Mouse (Mus musculus) heart, embryonic 14.5 days (tissue): Measurements from ENCODE around the gene 1700007K13Rik. TPM values are rescaled to one million over a fixed set of nuclear protein-coding genes. Genes with fewer than 3 reads are reported as not detected.

ENCODE experiments used
- ATAC-seq: fragments of 200-750 bp; cut with Nextera tagmentation; 2 replicates; pipeline ENCODE4 v1.8.0; 2017; ENCODE audit warnings: low read depth, moderate TSS enrichment; ENCODE audit not compliant: insufficient number of reproducible peaks, insufficient read depth, low FRiP score
- H3K27ac ChIP-seq, 2 experiments: fragments of 200-500 bp in 1 of 2; fragments of 300-500 bp in 1 of 2; sonication (generic) in 1 of 2; replicated peaks in 1 of 2; 2 replicates each; pipeline ENCODE4 v1.5.1; 2012 to 2014; ENCODE audit warnings: low read depth in 2 of 2, low read length in 2 of 2, control low read depth in 1 of 2, mild to moderate bottlenecking in 1 of 2, mixed read lengths in 1 of 2; ENCODE audit not compliant: control insufficient read depth in 1 of 2, insufficient read depth in 1 of 2
- H3K27me3 ChIP-seq: fragments of 300-500 bp; sonication (generic); 2 replicates; pipeline ENCODE4 v1.6.1; 2014; ENCODE audit warnings: mild to moderate bottlenecking, low read length, control low read depth; ENCODE audit not compliant: control insufficient read depth, insufficient read depth
- H3K36me3 ChIP-seq: fragments of 300-500 bp; sonication (generic); 2 replicates; pipeline ENCODE4 v1.6.1; 2014; ENCODE audit warnings: mild to moderate bottlenecking, control low read depth, low read length, mixed read lengths; ENCODE audit not compliant: control insufficient read depth, insufficient read depth
- H3K4me1 ChIP-seq, 2 experiments: fragments of 200-500 bp in 1 of 2; fragments of 300-500 bp in 1 of 2; sonication (generic) in 1 of 2; 2 replicates each; pipeline ENCODE4 v1.6.1; 2012 to 2014; ENCODE audit warnings: low read length in 2 of 2, control low read depth in 1 of 2, mixed read lengths in 1 of 2; ENCODE audit not compliant: control insufficient read depth in 2 of 2, insufficient read depth in 2 of 2
- H3K4me2 ChIP-seq: fragments of 300-500 bp; sonication (generic); 2 replicates; pipeline ENCODE4 v1.6.1; 2014; ENCODE audit warnings: mild to moderate bottlenecking, low read length
- H3K4me3 ChIP-seq, 2 experiments: fragments of 200-500 bp in 1 of 2; fragments of 300-500 bp in 1 of 2; sonication (generic) in 1 of 2; 2 replicates each; pipeline ENCODE4 v1.5.1; 2012 to 2014; ENCODE audit warnings: low read length in 2 of 2, mild to moderate bottlenecking in 2 of 2, control low read depth in 1 of 2, low read depth in 1 of 2, moderate library complexity in 1 of 2; ENCODE audit not compliant: control insufficient read depth in 1 of 2, insufficient read depth in 1 of 2
- H3K9ac ChIP-seq: fragments of 300-500 bp; sonication (generic); 2 replicates; pipeline ENCODE4 v1.6.1; 2014; ENCODE audit warnings: mild to moderate bottlenecking, low read length
- H3K9me3 ChIP-seq: fragments of 300-500 bp; sonication (generic); 2 replicates; pipeline ENCODE4 v1.6.1; 2016; ENCODE audit warnings: low read length, control low read depth; ENCODE audit not compliant: control insufficient read depth
- WGBS: fragments of 180-500 bp; shearing (Covaris S2); extraction: QIAGEN DNeasy Blood & Tissue Kit; methylation state at CpG from one replicate; pipeline ENCODE4 v1.1.7; 2014; 5-methylcytosine and 5-hydroxymethylcytosine counted together
- polyA plus RNA-seq: library from polyadenylated mRNA; unstranded; fragments of >200 nt; fragmentation: Nextera tagmentation; extraction: Ambion mirVana; gene quantifications from 2 replicates; pipeline ENCODE4 v1.2.1, GENCODE M21; 2014

The 1700007K13Rik gene
- polyA plus RNA-seq, 1 experiment from 2014 or later, result not detected

DNA sequence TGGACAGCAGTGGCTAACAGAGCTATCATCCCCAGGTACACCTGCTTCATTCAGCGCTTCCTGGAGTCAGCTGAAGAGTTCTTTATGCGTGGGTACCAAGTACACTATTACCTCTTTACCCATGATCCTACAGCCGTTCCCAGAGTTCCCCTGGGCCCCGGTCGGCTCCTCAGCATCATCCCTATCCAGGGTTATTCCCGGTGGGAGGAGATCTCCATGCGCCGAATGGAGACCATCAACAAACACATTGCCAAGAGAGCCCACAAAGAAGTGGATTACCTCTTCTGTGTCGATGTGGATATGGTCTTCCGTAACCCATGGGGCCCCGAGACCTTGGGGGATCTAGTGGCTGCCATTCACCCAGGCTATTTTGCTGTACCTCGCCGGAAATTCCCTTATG is 38.5 kb upstream of the 1700007K13Rik start:
- ATAC-seq, result no peak
- H3K27ac ChIP-seq, result no peak overlapping the region
- no peak overlapping the region for H3K4me3 ChIP-seq
- no peak overlapping the region for H3K9ac ChIP-seq
- no peaks in the 10 kb centered on the region for H3K4me1 ChIP-seq
- H3K4me2 ChIP-seq, result no peak overlapping the region
- no peaks in the 10 kb centered on the region for H3K9me3 ChIP-seq
- H3K27me3 ChIP-seq, result no peaks in the 10 kb centered on the region
- 84% methylated on average over 13 of the region's 13 CpGs for WGBS
- no peaks in the 10 kb centered on the region for H3K36me3 ChIP-seq

- Histone ChIP-seq H3K9me3 (no peaks in the 10 kb centered on the region), H3K4me3 (no peak overlapping the region), H3K9ac (no peak overlapping the region), H3K27me3 (no peaks in the 10 kb centered on the region), H3K27ac (no peak overlapping the region), H3K4me1 (no peaks in the 10 kb centered on the region), H3K4me2 (no peak overlapping the region), H3K36me3 (no peaks in the 10 kb centered on the region)
- ATAC-seq, result no peak
- WGBS, result 77% methylated on average over 10 of the region's 10 CpGs
Measured at GRCm38 (mm10) chr2:28502987-28503386, 36.9 kb upstream of the 1700007K13Rik start.

GRCm38 (mm10) chr2:28498431-28498830 is 32.3 kb upstream of the 1700007K13Rik start:
- WGBS, result 71% methylated on average over 4 of the region's 4 CpGs
- H3K4me2 ChIP-seq, result no peak overlapping the region
- H3K27ac ChIP-seq, result no peak overlapping the region
- no peaks in the 10 kb centered on the region for H3K27me3 ChIP-seq
- H3K9me3 ChIP-seq, result no peaks in the 10 kb centered on the region
- H3K4me3 ChIP-seq, result no peak overlapping the region
- no peaks in the 10 kb centered on the region for H3K36me3 ChIP-seq
- H3K9ac ChIP-seq, result no peak overlapping the region
- ATAC-seq, result no peak
- H3K4me1 ChIP-seq, result no peaks in the 10 kb centered on the region

GRCm38 (mm10) chr2:28497561-28497960 is 31.4 kb upstream of the 1700007K13Rik start:
- WGBS, result 71% methylated on average over 5 of the region's 5 CpGs
- no peak overlapping the region for H3K9ac ChIP-seq
- H3K27ac ChIP-seq, result no peak overlapping the region
- no peak for ATAC-seq
- no peaks in the 10 kb centered on the region for H3K27me3 ChIP-seq
- H3K36me3 ChIP-seq, result no peaks in the 10 kb centered on the region
- H3K4me2 ChIP-seq, result no peak overlapping the region
- no peaks in the 10 kb centered on the region for H3K4me1 ChIP-seq
- no peaks in the 10 kb centered on the region for H3K9me3 ChIP-seq
- H3K4me3 ChIP-seq, result no peak overlapping the region

GRCm38 (mm10) chr2:28496671-28497070 is 30.5 kb upstream of the 1700007K13Rik start, which contains the start of gene Gbgt1:
TSS of gene Gbgt1 (plus strand) at chr2:28496891.
- H3K4me2 ChIP-seq, result no peak within 1 kb of the TSS
- no peak within 1 kb of the TSS for H3K9ac ChIP-seq
- no peak within 1 kb of the TSS for H3K4me3 ChIP-seq
- H3K27me3 ChIP-seq, result no peaks in the 10 kb centered on the region
- H3K36me3 ChIP-seq, result no peaks in the 10 kb centered on the region
- 73% methylated on average over 5 of the region's 5 CpGs for whole genome bisulfite sequencing
- no peaks in the 10 kb centered on the region for H3K4me1 ChIP-seq
- H3K9me3 ChIP-seq, result no peaks in the 10 kb centered on the region
- H3K27ac ChIP-seq, result no peak within 1 kb of the TSS
- no peak for ATAC-seq

GRCm38 (mm10) chr2:28495801-28496595 is 29.9 kb upstream of the 1700007K13Rik start:
- H3K4me1 ChIP-seq, result no peaks in the 10 kb centered on the region
- no peak for ATAC-seq
- no peak overlapping the region for H3K4me3 ChIP-seq
- no peaks in the 10 kb centered on the region for H3K36me3 ChIP-seq
- no peaks in the 10 kb centered on the region for H3K9me3 ChIP-seq
- no peak overlapping the region for H3K4me2 ChIP-seq
- H3K9ac ChIP-seq, result no peak overlapping the region
- 73% methylated on average over 16 of the region's 16 CpGs for WGBS
- H3K27ac ChIP-seq, result no peak overlapping the region
- H3K27me3 ChIP-seq, result no peaks in the 10 kb centered on the region

- Histone ChIP-seq H3K4me1 (no peaks in the 10 kb centered on the region), H3K27me3 (no peaks in the 10 kb centered on the region), H3K36me3 (no peaks in the 10 kb centered on the region), H3K4me3 (no peak overlapping the region), H3K27ac (no peak overlapping the region), H3K9ac (no peak overlapping the region), H3K9me3 (no peaks in the 10 kb centered on the region), H3K4me2 (no peak overlapping the region)
- no peak for ATAC-seq
- WGBS, result 75% methylated on average over 14 of the region's 14 CpGs
Measured at GRCm38 (mm10) chr2:28495207-28495756, 29.1 kb upstream of the 1700007K13Rik start.
